Mouse (Mus musculus) neural tube, embryonic 15.5 days (tissue): Measurements from ENCODE around the gene Iah1. TPM values are rescaled to one million over a fixed set of nuclear protein-coding genes. Genes with fewer than 3 reads are reported as not detected.
A peak's percentile ranks its signal among the peaks of the same experiment; 100 is the strongest.

Experiments used
- ATAC-seq: fragments of 200-750 bp; cut with Nextera tagmentation; 2 replicates; pipeline ENCODE4 v1.8.0; 2017; ENCODE audit warnings: mild to moderate bottlenecking, moderate TSS enrichment, moderate library complexity; ENCODE audit not compliant: low FRiP score
- H3K27ac ChIP-seq: fragments of 300-500 bp; sonication (generic); replicated peaks from 2 replicates; pipeline ENCODE4 v1.5.1; 2015; ENCODE audit warnings: mild to moderate bottlenecking, inconsistent platforms
- H3K27me3 ChIP-seq: fragments of 300-500 bp; sonication (generic); replicated peaks from 2 replicates; pipeline ENCODE4 v1.6.1; 2015; ENCODE audit warnings: inconsistent platforms
- H3K36me3 ChIP-seq: fragments of 300-500 bp; sonication (generic); 2 replicates; pipeline ENCODE4 v1.6.1; 2015; ENCODE audit warnings: inconsistent platforms
- H3K4me1 ChIP-seq: fragments of 300-500 bp; sonication (generic); 2 replicates; pipeline ENCODE4 v1.6.1; 2015; ENCODE audit warnings: inconsistent platforms
- H3K4me2 ChIP-seq: fragments of 300-500 bp; sonication (generic); 2 replicates; pipeline ENCODE4 v1.6.1; 2015; ENCODE audit warnings: inconsistent platforms, mild to moderate bottlenecking, moderate library complexity
- H3K4me3 ChIP-seq: fragments of 300-500 bp; sonication (generic); replicated peaks from 2 replicates; pipeline ENCODE4 v1.5.1; 2015; ENCODE audit warnings: mild to moderate bottlenecking, inconsistent platforms
- H3K9ac ChIP-seq: fragments of 300-500 bp; sonication (generic); replicated peaks from 2 replicates; pipeline ENCODE4 v1.6.1; 2015; ENCODE audit warnings: mild to moderate bottlenecking, inconsistent platforms
- H3K9me3 ChIP-seq: fragments of 300-500 bp; sonication (generic); replicated peaks from 2 replicates; pipeline ENCODE4 v1.6.1; 2016; ENCODE audit warnings: inconsistent platforms
- WGBS: fragments of 180-500 bp; shearing (Covaris S2); methylation state at CpG from one replicate; pipeline ENCODE4 v1.1.7; 2015; ENCODE audit warnings: mixed read lengths; 5-methylcytosine and 5-hydroxymethylcytosine counted together
- polyA plus RNA-seq: library from polyadenylated mRNA; unstranded; fragments of >200 nt; fragmentation: Nextera tagmentation; extraction: Ambion mirVana; gene quantifications from 2 replicates; pipeline ENCODE4 v1.2.1, GENCODE M21; 2015

Gene Iah1
- polyA plus RNA-seq, 1 experiment from 2014 or later = 25.9 TPM

GRCm38 (mm10) chr12:21340674-21341073 is 24.5 kb downstream of the Iah1 start:
- Histone ChIP-seq H3K4me1 (no peaks in the 10 kb centered on the region), H3K9me3 (no peaks in the 10 kb centered on the region), H3K36me3 (peaks cover 52% of the 10 kb centered on the region), H3K9ac (no peak overlapping the region), H3K4me3 (no peak overlapping the region), H3K27me3 (no peaks in the 10 kb centered on the region), H3K27ac (no peak overlapping the region), H3K4me2 (no peak overlapping the region)
- no peak for ATAC-seq
- WGBS = 94% methylated on average over 5 of the region's 5 CpGs

- Histone ChIP-seq H3K4me1 (no peaks in the 10 kb centered on the region), H3K27me3 (no peaks in the 10 kb centered on the region), H3K27ac (no peak overlapping the region), H3K9me3 (no peaks in the 10 kb centered on the region), H3K36me3 (peaks cover 32% of the 10 kb centered on the region), H3K4me3 (no peak overlapping the region), H3K4me2 (no peak overlapping the region), H3K9ac (no peak overlapping the region)
- 84% methylated on average over 7 of the region's 7 CpGs for whole genome bisulfite sequencing
- no peak for ATAC-seq
Measured at GRCm38 (mm10) chr12:21346972-21347371, 30.8 kb downstream of the Iah1 start.

DNA sequence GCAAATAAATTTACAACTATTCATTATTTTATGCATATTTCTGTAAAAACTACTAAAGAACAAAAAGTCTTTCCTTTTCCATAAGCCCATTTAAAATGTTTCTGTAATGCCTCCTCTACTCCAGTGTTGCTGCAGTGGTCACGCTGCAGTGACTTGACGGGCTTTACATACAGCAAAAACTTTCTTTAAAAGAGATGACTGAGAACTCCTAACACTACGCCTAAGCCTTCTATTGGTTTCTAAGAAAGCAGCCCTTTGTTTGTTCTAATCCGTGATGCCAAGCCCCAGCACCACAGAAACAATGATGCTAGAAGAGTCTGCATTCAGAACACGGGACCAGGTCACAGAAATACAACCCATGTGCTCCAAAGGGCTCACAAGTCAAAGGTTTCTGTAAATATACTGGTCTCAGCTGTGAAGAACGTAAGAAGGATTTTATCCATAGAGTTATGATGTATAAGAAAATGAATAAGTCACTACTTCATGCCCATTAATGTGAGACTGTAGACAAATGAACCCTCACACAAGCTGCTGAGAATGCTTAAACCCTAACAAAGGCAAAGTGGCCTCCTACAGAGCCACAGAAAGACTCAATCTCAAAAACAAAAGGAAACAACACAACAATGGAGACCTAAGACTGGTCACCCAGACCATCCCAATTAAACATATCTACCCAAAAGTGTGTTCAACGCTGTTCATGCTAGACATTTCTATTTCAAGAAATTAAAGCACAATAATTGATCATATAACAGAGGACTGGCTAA is 34.1 kb downstream of the Iah1 start:
- 45% methylated on average over 7 of the region's 7 CpGs for WGBS
- Histone ChIP-seq H3K4me2 (no peak overlapping the region), H3K4me3 (no peak overlapping the region), H3K9ac (no peak overlapping the region), H3K4me1 (no peaks in the 10 kb centered on the region), H3K36me3 (peaks cover 45% of the 10 kb centered on the region), H3K27ac (no peak overlapping the region), H3K9me3 (no peaks in the 10 kb centered on the region), H3K27me3 (no peaks in the 10 kb centered on the region)
- ATAC-seq = no peak

GRCm38 (mm10) chr12:21353681-21354080 is 37.5 kb downstream of the Iah1 start:
- Histone ChIP-seq H3K4me1 (no peaks in the 10 kb centered on the region), H3K9ac (no peak overlapping the region), H3K36me3 (peaks cover 36% of the 10 kb centered on the region), H3K27me3 (no peaks in the 10 kb centered on the region), H3K9me3 (no peaks in the 10 kb centered on the region), H3K27ac (no peak overlapping the region), H3K4me2 (no peak overlapping the region), H3K4me3 (no peak overlapping the region)
- ATAC-seq = no peak
- WGBS = 96% methylated on average over 8 of the region's 8 CpGs

DNA sequence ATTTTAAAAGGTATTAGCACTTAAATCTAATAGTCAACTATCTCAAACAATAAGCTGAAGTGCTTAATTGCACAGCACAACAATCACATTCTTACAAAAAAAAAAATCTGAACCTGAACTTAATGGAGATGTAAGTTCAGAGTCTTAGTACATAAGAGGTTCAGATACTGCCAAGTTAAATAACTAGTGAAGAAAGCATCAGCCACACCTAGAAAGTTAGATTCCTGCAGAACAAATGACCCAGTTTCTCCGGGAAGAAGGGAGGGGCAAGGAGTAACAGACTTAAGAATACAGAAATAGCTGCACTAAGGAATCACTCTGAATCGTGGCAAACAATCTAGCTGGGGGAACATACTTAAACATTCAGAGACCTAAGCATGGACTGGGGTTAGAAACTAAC is 46.5 kb downstream of the Iah1 start:
- H3K9ac ChIP-seq = no peak overlapping the region
- no peak overlapping the region for H3K4me2 ChIP-seq
- H3K27ac ChIP-seq = no peak overlapping the region
- ATAC-seq = no peak
- no peaks in the 10 kb centered on the region for H3K9me3 ChIP-seq
- H3K27me3 ChIP-seq = no peaks in the 10 kb centered on the region
- 85% methylated on average over 2 of the region's 2 CpGs for WGBS
- H3K4me3 ChIP-seq = no peak overlapping the region
- no peaks in the 10 kb centered on the region for H3K36me3 ChIP-seq
- H3K4me1 ChIP-seq = no peaks in the 10 kb centered on the region

DNA sequence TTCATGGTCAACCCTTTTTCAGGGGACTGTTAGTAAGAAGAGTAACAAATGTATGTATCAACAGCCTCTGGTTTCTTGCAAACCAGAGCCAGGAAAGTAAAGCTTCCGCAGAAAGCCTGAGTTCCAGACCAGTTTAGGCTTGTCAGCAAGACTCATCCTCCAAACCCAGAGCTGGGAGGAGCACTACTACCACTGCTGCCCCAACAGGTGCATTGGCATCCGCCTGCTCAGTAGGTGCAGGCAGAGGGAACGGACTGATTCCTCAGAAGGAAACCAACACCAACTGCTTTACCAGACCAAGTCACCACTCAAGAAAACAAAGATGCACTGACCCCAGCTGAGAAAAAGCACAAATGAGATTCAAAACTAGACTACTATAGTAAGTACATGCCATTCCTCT is 47.0 kb downstream of the Iah1 start:
- H3K4me2 ChIP-seq = no peak overlapping the region
- no peaks in the 10 kb centered on the region for H3K27me3 ChIP-seq
- WGBS = 94% methylated on average over 3 of the region's 3 CpGs
- H3K27ac ChIP-seq = no peak overlapping the region
- H3K4me3 ChIP-seq = no peak overlapping the region
- no peak for ATAC-seq
- H3K36me3 ChIP-seq = no peaks in the 10 kb centered on the region
- no peaks in the 10 kb centered on the region for H3K4me1 ChIP-seq
- no peaks in the 10 kb centered on the region for H3K9me3 ChIP-seq
- H3K9ac ChIP-seq = no peak overlapping the region

DNA sequence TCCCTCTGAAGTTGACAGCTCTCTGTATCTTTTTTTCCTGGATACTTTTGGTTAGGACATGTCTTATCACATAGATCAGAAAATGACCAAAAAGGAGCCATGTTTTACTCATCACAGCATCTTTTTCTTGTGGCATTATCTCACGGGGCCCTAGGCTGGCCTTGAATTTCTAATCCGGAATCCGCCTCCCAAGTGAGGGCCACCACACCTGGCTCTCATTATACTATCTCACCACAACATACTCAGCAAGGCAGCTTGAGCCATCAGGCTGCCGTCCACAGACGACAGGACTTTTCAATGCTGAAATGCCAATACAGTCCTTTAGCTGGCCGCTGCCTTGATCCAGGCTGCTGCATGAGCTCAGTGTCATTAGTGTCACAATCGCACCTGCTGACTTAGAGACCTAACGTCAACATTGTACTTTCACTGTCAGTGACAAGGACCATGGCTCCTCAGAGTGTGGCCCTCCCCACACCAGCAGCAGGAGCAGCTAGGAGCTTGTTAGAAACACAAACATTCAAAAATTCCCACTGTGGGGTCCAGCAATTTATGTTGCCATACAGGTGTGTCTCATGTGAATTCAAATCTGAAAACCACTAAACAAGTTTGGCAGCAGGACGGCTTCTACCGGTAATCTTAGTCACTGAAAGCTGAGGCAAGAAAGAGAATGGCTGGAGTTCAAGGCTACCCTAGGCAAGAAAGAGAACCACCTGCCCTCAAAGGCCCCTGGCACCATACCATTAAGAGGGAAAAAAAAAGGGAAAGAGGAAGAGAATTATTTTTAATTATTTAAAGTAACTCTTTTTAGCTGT is 48.6 kb downstream of the Iah1 start:
- H3K9me3 ChIP-seq = no peaks in the 10 kb centered on the region
- no peak overlapping the region for H3K27ac ChIP-seq
- no peaks in the 10 kb centered on the region for H3K4me1 ChIP-seq
- no peak overlapping the region for H3K4me2 ChIP-seq
- 89% methylated on average over 10 of the region's 10 CpGs for WGBS
- no peaks in the 10 kb centered on the region for H3K36me3 ChIP-seq
- ATAC-seq = no peak
- H3K27me3 ChIP-seq = no peaks in the 10 kb centered on the region
- no peak overlapping the region for H3K9ac ChIP-seq
- H3K4me3 ChIP-seq = no peak overlapping the region

- H3K9me3 ChIP-seq = no peaks in the 10 kb centered on the region
- H3K36me3 ChIP-seq = no peaks in the 10 kb centered on the region
- H3K27me3 ChIP-seq = no peaks in the 10 kb centered on the region
- H3K4me2 ChIP-seq = no peak overlapping the region
- no peak overlapping the region for H3K9ac ChIP-seq
- no peak overlapping the region for H3K27ac ChIP-seq
- ATAC-seq = no peak
- H3K4me1 ChIP-seq = peaks cover 14% of the 10 kb centered on the region
- H3K4me3 ChIP-seq = no peak overlapping the region
- WGBS = 92% methylated on average over 9 of the region's 9 CpGs
Measured at GRCm38 (mm10) chr12:21368376-21369086, 52.3 kb downstream of the Iah1 start.

GRCm38 (mm10) chr12:21369087-21369410 is 52.9 kb downstream of the Iah1 start:
- Histone ChIP-seq H3K9me3 (no peaks in the 10 kb centered on the region), H3K36me3 (no peaks in the 10 kb centered on the region), H3K4me3 (no peak overlapping the region), H3K9ac (no peak overlapping the region), H3K4me1 (peaks cover 14% of the 10 kb centered on the region), H3K4me2 (no peak overlapping the region), H3K27ac (no peak overlapping the region), H3K27me3 (no peaks in the 10 kb centered on the region)
- ATAC-seq = no peak
- WGBS = 94% methylated on average over 5 of the region's 5 CpGs

GRCm38 (mm10) chr12:21370035-21370611 is 53.9 kb downstream of the Iah1 start:
- H3K4me1 ChIP-seq = peaks cover 22% of the 10 kb centered on the region
- no peaks in the 10 kb centered on the region for H3K36me3 ChIP-seq
- H3K27ac ChIP-seq = no peak overlapping the region
- H3K27me3 ChIP-seq = no peaks in the 10 kb centered on the region
- H3K4me2 ChIP-seq = no peak overlapping the region
- WGBS = 98% methylated on average over 1 of the region's 1 CpGs
- H3K9me3 ChIP-seq = no peaks in the 10 kb centered on the region
- no peak overlapping the region for H3K9ac ChIP-seq
- H3K4me3 ChIP-seq = no peak overlapping the region
- ATAC-seq = no peak

DNA sequence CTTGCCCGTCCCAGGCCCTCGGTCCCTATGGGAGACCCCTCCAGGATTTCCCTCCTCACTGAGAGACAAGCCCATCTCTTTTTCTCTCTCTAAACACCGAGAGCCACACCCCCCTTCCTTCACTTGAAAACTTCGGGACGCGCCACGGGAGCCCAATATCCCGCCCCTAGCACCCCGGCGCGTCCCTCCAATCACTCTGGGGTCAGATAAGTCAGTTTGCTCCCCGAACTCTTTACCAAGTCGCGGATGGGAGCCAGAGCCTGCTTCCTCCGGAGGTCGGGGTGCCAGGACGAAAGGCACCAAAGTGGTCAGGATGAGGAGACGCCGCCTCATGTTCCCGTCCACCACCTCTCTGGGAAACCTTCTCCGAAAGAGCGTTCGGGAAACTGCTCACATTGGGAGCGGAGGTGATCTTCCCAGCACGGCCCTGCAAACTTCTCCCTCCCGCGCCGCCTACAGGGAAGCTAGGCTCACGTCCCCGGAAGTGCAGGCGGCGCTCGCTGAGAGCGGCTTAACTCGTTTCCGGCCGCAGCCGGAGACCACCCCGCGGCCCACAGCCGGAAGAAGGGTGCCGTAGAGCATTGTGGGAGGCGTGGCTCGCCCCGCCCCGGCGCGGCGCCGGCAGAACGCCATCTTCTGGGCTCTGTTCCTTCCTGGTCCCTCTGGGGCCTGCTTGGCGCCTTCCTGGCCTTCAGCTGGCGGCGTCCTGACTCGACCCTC is 57.1 kb downstream of the Iah1 start, which contains the start of gene Adam17:
Adam17 (minus strand) TSS at position 533 of the 720 bp plus-strand sequence.
- H3K9me3 ChIP-seq = no peaks in the 10 kb centered on the region
- peak within 1 kb of the TSS; percentile 80 for H3K4me3 ChIP-seq
- H3K27ac ChIP-seq = peak within 1 kb of the TSS; percentile 96
- WGBS = under 1% methylated on average over 50 of the region's 55 CpGs
- peak; percentile 98 for ATAC-seq
- no peaks in the 10 kb centered on the region for H3K27me3 ChIP-seq
- H3K9ac ChIP-seq = peak within 1 kb of the TSS; percentile 91
- H3K36me3 ChIP-seq = no peaks in the 10 kb centered on the region
- H3K4me1 ChIP-seq = peaks cover 22% of the 10 kb centered on the region
- H3K4me2 ChIP-seq = peak within 1 kb of the TSS; percentile 81
